Mouse (Mus musculus) cerebellum, adult 2 months (tissue): Measurements from ENCODE around the gene Dnah7a.
"Not testable (repeated sequence)": the region's sequence is repeated elsewhere in the genome, so short reads cannot be mapped to it uniquely, and the experiment has no call there.

ENCODE experiments used
- CTCF ChIP-seq: fragments of 200-500 bp; IDR thresholded peaks from 2 replicates; pipeline ENCODE4 v1.5.1; 2011; ENCODE audit warnings: low read depth, mild to moderate bottlenecking, control low read depth, low read length, moderate library complexity, borderline replicate concordance; ENCODE audit not compliant: insufficient read depth
- POLR2A ChIP-seq: fragments of 200-500 bp; IDR thresholded peaks from 2 replicates; pipeline ENCODE4 v1.6.1; 2011; ENCODE audit warnings: low read length, control low read depth, borderline replicate concordance; ENCODE audit not compliant: insufficient read depth

- TF ChIP-seq CTCF, POLR2A: not testable (repeated sequence)
These were observed 148.7 kb downstream of the Dnah7a start for GRCm38 (mm10) chr1:53557918-53558317.
